Mouse (Mus musculus): ENCODE measurements around the gene Hmbs. TPM values are rescaled to one million over a fixed set of nuclear protein-coding genes. Genes with fewer than 3 reads are reported as not detected.
"Not testable (repeated sequence)": the region's sequence is repeated elsewhere in the genome, so short reads cannot be mapped to it uniquely, and the experiment has no call there.

The Hmbs gene
- total RNA-seq, 1 experiment from 2014 or later: 73.7 TPM

- ATAC-seq (replicated peaks; ENCODE audit: low read depth, poor library complexity, severe bottlenecking): not testable (repeated sequence)
Measured at GRCm38 (mm10) chr9:44300001-44300400, 44.0 kb downstream of the Hmbs start.

- ATAC-seq (replicated peaks; ENCODE audit: low read depth, poor library complexity, severe bottlenecking): no peak
Measured at GRCm38 (mm10) chr9:44292490-44292889, 51.5 kb downstream of the Hmbs start.

GRCm38 (mm10) chr9:44288959-44289291 lies 55.1 kb downstream of the Hmbs start:
- no peak for ATAC-seq (replicated peaks; ENCODE audit: low read depth, poor library complexity, severe bottlenecking)

- ATAC-seq (replicated peaks; ENCODE audit: low read depth, poor library complexity, severe bottlenecking): peak; percentile 54
Measured at GRCm38 (mm10) chr9:44288076-44288958, 55.7 kb downstream of the Hmbs start, which contains the start of gene Abcg4. Gene Abcg4 (minus strand): TSS chr9:44288615.

- ATAC-seq (replicated peaks; ENCODE audit: low read depth, poor library complexity, severe bottlenecking): peak; percentile 46
Measured at GRCm38 (mm10) chr9:44287401-44288075, 56.5 kb downstream of the Hmbs start.

- 0 out of 2 replicates have a peak, but pooled peaks have one; percentile 1 for ATAC-seq (replicated peaks; ENCODE audit: low read depth, poor library complexity, severe bottlenecking)
Measured at GRCm38 (mm10) chr9:44287003-44287400, 57.0 kb downstream of the Hmbs start.

Other genes starting within 250 kb of the Hmbs start
- not detected in 2 replicates for gene Mfrp, start 242.5 kb downstream of the Hmbs start, total RNA-seq (2017)
- not detected in 2 replicates for gene C1qtnf5, start 237.0 kb downstream of the Hmbs start, total RNA-seq (2017)
- not detected in 2 replicates for gene Gm49380, start 230.7 kb downstream of the Hmbs start, total RNA-seq (2017)
- 19.3 and 21.8 TPM in 2 replicates for gene Rnf26, start 230.7 kb downstream of the Hmbs start, total RNA-seq (2017)
- gene Mcam, start 209.8 kb downstream of the Hmbs start, total RNA-seq (2017): 0.15 and 2.6 TPM in 2 replicates
- gene Cbl, start 110.2 kb downstream of the Hmbs start, total RNA-seq (2017): 27.7 and 32.7 TPM in 2 replicates
- gene Ccdc153, start 103.6 kb downstream of the Hmbs start, total RNA-seq (2017): not detected in 2 replicates
- 0.58 TPM in 1 of 2 replicates, not detected in the other for gene Pdzd3, start 92.8 kb downstream of the Hmbs start, total RNA-seq (2017)
- 1.6 and 3.4 TPM in 2 replicates for gene Nlrx1, start 75.6 kb downstream of the Hmbs start, total RNA-seq (2017)
- gene Abcg4, start 55.6 kb downstream of the Hmbs start, total RNA-seq (2017): 4.2 and 4.8 TPM in 2 replicates
- gene Hinfp, start 38.6 kb downstream of the Hmbs start, total RNA-seq (2017): 10.6 and 12.1 TPM in 2 replicates
- gene C2cd2l, start 23.9 kb downstream of the Hmbs start, total RNA-seq (2017): 2.1 and 4.4 TPM in 2 replicates
- 10.6 and 14.2 TPM in 2 replicates for gene Dpagt1, start 18.2 kb downstream of the Hmbs start, total RNA-seq (2017)
- 286 and 311 TPM in 2 replicates for gene H2afx, start 9.5 kb downstream of the Hmbs start, total RNA-seq (2017)
- 16.9 and 18.6 TPM in 2 replicates for gene Vps11, start 17.4 kb upstream of the Hmbs start, total RNA-seq (2017)
- gene Hyou1, start 35.3 kb upstream of the Hmbs start, total RNA-seq (2017): 90.4 and 99.1 TPM in 2 replicates
- gene Slc37a4, start 52.6 kb upstream of the Hmbs start, total RNA-seq (2017): 15.7 and 26.1 TPM in 2 replicates
- gene Rps25, start 62.9 kb upstream of the Hmbs start, total RNA-seq (2017): 2,354 and 2,766 TPM in 2 replicates
- 29.5 and 39.8 TPM in 2 replicates for gene Trappc4, start 63.4 kb upstream of the Hmbs start, total RNA-seq (2017)
- 18.8 and 35.2 TPM in 2 replicates for gene Ccdc84, start 74.3 kb upstream of the Hmbs start, total RNA-seq (2017)
- not detected in 2 replicates for gene Foxr1, start 96.9 kb upstream of the Hmbs start, total RNA-seq (2017)
- not detected in 2 replicates for gene Upk2, start 110.7 kb upstream of the Hmbs start, total RNA-seq (2017)
- gene Bcl9l, start 138.6 kb upstream of the Hmbs start, total RNA-seq (2017): 3.1 and 5.7 TPM in 2 replicates
- gene Cxcr5, start 217.6 kb upstream of the Hmbs start, total RNA-seq (2017): not detected in 2 replicates

Measured in common myeloid progenitor, adult 5-6 weeks (primary cell).